Mouse (Mus musculus): ENCODE data around the gene Pald1.

The Pald1 gene

GRCm38 (mm10) chr10:61369755-61370154 is 13.6 kb downstream of the Pald1 start:
- no peak for DNase-seq (ENCODE audit: low spot score)

- no peak for DNase-seq (ENCODE audit: low spot score)
These were observed 17.4 kb downstream of the Pald1 start for GRCm38 (mm10) chr10:61365902-61366301.

DNA sequence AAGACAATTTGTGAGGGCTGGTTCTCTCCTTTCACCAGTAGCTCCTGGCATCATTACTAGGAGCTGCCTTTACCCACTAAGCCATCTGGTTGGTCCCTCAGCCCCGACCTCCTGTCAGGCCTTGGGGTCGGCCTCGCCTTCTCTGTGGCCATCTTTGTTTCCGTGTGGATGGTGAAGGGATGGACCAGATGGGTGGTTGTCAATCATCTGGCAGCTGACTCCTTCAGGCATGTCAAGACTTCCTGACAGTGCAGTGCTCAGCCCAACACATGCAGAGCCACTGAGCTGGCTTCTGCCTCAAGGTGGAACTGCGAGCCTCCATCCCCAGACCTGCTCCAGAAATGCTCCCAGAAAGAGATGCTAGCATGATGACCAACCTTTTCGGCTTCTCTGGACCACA is 18.9 kb downstream of the Pald1 start:
- no peak for DNase-seq (ENCODE audit: low spot score)

GRCm38 (mm10) chr10:61362992-61363391 is 20.3 kb downstream of the Pald1 start:
- DNase-seq (ENCODE audit: low spot score): no peak

GRCm38 (mm10) chr10:61362483-61362882 is 20.8 kb downstream of the Pald1 start:
- DNase-seq (ENCODE audit: low spot score): no peak

DNA sequence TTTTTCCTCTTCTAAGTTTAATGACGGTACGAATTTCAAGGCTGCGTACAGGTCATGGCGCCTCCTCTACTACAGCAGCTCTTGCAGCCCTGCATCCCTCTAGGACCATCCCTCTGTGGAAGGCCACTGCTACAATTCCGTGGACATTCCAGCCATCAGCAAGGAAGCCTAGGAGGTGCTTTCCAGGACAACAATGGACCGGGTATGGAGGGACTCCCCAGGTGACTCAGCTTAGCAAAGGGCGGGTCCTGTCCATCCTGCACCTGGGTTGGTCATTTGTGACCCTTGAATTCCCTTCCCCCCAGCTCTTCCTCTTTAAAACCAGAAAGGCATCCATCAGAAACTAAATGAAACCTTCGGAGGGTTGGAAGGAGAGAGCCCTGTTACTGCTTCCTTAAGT is 22.7 kb downstream of the Pald1 start:
- DNase-seq (ENCODE audit: low spot score): no peak

DNA sequence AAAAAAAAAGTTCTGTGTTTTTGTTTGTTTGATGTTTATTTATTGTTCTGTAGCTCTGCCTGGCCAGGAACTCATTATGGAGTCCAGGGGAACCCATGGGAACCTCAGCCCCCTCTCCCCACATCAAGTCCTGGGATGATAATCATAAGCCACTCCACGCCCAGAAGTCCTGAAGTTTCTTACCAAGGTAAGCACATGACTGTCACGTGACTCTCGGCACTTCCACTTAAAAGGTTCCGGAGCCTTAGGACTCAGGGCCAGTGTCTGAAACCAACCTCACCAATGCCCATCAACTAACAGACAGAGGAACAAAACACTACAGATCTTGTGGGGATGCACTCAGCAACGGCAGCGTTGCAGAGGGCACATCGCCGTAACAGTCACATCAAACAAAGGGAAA is 23.9 kb downstream of the Pald1 start:
- DNase-seq (ENCODE audit: low spot score): no peak

GRCm38 (mm10) chr10:61357658-61358057 is 25.7 kb downstream of the Pald1 start:
- DNase-seq (ENCODE audit: low spot score): no peak

GRCm38 (mm10) chr10:61356568-61356967 is 26.8 kb downstream of the Pald1 start:
- no peak for DNase-seq (ENCODE audit: low spot score)

DNA sequence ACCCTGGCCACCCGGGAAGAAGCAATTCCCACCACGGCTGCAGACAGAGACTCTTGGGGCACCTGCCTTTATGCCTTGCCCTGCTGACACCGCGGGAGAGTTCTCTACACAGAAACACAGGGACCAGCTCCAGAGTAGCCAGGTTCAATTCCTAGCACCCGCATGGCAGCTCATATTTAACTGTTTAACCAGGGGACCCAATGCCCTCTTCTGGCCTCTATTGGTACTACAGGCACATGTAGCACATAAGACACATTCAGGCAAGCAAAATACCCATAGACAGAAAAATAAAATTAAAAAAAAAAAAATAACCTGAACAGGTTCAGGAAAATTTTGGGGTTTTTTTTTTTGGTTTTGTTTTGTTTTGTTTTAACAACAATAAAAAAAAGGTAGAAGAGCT is 27.2 kb downstream of the Pald1 start:
- DNase-seq (ENCODE audit: low spot score): peak; percentile 22

DNA sequence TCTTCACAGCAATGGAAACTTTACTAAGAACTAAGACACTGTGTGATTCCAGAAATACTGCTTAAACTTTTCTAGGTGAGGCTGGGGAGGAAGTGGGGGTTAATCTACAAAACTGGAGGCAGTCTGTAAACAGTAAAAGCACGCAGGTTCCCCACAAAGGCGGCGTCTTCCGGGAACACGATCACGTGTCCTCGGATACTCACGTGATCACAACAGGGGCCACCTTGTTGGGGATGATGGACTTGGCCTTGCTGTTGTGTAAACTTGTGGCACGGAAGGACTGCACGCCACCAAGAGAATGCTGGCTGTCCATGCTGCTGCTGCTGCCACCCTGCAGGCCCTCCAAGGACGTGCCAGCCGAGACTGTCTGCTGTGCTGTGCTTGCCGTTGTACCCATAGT is 27.7 kb downstream of the Pald1 start:
- DNase-seq (ENCODE audit: low spot score): no peak

DNA sequence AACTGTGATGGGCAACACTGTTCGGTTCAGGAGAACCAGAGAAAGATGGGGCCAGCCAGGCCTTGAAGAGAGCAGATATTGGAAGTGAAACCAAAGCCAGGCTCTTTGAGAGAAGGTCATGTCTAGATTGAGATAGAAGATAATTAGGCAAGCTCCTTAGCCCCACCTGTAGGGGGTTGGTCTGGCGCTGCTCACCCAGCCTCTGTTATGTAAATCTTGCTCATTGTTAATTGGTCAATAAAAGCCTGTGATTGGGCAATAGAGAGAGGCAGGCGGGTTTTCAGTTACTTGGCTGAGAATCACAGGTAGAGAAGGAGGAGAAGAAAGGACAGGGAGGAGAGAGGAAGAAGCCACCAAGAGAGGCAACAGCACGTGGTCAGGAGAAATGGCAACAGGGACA is 32.1 kb downstream of the Pald1 start:
- no peak for DNase-seq (ENCODE audit: low spot score)

DNA sequence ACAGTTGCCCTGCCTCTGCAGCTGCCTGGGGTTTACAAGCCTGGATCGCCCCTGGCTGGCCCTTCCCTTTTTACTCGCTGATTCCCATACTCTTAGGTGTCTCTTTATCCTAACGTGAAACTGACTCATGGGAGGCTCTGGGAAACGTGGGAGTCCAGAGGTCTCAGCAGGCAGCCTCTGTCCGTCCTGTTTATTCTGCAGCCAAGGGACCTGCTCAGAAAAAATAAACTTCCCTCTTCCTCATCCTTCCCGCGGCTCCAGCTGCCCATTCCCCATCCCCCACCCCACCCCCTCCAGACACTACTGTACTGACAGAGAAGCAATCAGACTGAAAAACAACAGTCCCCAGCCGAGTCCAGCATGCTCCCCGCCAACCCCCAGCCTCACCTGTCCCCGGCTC is 37.0 kb downstream of the Pald1 start:
- DNase-seq (ENCODE audit: low spot score): no peak

DNA sequence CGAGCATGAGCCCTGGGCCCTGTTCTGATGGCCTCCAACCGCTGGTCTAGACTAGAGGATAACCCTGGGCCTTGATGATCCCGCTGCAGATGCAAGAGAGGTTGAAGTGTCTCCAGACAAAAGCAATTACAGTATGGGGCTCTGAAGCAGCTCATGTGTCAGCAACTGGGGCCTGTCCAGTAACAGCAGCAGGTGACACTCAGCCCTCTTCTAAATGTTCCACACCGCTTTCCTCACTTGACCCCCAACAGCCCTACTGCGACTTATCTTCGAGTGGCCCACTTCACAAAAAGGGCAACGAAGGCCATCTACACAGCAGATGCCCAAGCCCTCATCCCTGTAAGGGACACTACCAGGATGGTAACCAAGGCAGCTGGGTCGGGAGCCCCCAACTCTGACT is 38.2 kb downstream of the Pald1 start:
- no peak for DNase-seq (ENCODE audit: low spot score)

- peak; percentile 50 for DNase-seq (ENCODE audit: low spot score)
These were observed 39.4 kb downstream of the Pald1 start for GRCm38 (mm10) chr10:61343950-61344349.

DNA sequence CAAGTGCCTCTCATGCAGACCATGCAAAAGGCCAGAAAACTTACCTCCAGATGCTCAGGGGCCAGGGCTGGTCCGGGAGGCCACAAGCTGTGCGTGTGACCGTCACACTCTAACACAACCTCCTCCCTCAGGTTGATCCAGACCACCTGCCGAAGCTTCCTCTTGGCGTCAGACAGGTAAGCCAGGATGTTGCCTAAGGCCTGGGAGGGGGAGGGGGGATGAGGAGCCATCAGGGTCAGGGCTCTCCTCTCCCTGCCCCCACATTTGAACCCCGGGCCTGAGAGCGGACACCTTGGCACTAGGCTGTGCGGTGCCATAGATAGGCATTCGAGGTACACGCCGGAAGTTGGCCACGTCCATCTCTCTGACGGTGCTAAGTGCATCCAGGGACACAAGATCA is 40.6 kb downstream of the Pald1 start:
- no peak for DNase-seq (ENCODE audit: low spot score)

GRCm38 (mm10) chr10:61341557-61341956 is 41.8 kb downstream of the Pald1 start:
- peak; percentile 26 for DNase-seq (ENCODE audit: low spot score)

DNA sequence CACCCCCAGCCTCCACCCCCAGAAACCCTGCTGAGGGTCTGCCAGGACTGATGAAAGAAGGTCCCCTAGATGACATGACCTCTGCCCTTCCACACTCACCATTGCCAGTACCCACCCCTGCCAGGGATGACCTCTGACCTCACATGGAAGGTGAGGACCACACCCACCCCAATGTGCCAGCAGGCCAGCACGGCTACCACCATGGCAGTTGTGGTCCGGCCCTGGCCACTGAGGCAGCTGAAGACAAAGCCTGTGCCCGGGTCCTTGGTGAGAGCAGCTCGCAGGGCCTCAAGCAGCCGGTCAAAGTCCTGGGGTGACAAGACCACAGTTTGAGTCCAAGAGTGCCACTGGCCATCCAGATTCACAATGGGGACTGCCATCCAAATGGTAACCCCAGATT is 42.3 kb downstream of the Pald1 start:
- no peak for DNase-seq (ENCODE audit: low spot score)

DNA sequence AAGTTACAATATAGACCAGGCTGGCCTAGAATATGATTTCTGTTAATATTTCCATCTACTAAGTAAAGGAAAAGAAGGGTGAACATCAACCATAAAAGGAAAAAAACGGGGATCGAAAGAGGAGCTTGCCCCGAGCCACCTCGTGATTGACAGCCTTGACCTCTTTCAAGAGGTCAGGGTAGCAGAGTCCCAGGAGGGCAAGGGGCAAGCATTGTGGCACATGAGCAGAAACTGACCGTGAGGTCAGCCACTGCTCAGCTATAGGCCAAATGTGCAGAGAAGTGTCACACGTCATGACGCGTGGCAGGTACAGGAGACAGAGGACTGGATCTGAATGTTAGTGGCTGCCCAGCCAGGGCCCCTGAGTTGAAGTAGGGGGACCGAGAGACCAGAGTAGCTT is 43.1 kb downstream of the Pald1 start:
- DNase-seq (ENCODE audit: low spot score): no peak

DNA sequence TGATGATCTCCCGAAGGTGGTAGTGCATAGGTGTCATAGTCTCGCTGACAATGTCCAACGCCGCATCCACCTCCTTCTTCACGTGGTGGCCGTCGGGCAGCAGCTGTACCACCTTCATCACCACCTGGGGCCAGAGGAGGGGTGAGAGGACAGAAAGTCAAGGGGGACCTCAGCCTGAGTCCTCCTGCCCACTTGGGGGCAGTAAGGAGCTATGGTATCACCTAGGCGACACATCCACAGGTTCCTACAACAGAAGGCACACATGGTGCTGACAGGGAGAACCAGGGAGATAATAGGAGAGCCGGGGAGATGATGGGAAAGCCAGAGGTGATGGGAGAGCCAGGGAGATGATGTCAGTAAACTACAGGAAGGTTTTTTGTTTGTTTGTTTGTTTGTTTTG is 44.1 kb downstream of the Pald1 start:
- DNase-seq (ENCODE audit: low spot score): no peak

GRCm38 (mm10) chr10:61337665-61338064 is 45.7 kb downstream of the Pald1 start:
- DNase-seq (ENCODE audit: low spot score): no peak

DNA sequence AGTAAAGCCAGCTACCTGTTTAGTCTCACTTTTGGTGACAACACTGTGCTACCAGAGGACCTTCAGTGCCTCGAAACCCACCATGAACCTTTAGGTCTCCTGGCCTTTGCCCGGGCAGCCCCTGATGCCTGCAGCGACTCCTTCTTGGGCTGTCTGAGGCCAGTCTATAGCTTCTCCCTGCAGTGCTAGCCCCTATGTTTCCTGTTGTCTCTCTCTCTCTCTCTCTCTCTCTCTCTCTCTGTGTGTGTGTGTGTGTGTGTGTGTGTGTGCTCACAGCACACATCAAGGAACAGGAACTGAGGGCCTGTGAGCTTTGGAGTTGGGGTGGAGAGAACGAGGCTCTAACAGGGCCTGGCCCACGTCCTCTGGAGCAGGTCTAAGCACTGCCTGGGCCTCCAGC is 46.7 kb downstream of the Pald1 start:
- no peak for DNase-seq (ENCODE audit: low spot score)

- DNase-seq (ENCODE audit: low spot score): peak; percentile 71
These were observed 47.2 kb downstream of the Pald1 start for GRCm38 (mm10) chr10:61336137-61336536.

DNA sequence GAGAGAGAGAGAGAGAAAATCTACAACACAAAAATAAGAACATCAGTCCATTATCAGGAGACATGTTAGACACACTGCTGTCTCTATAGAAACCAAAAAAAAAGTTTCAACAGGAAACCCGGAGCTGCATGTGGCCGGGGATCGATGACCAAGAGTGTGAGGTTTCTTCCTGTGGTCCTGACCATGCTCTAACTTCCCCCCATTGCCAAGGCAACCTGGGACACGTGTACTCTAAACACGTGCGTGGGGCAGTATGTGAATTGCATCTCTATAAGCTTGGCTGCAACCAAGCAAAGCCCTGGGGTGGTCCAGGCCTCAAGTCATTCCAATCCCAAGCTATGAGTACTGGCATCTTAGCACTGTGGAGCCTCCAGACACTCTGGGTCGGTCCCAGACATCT is 48.8 kb downstream of the Pald1 start:
- no peak for DNase-seq (ENCODE audit: low spot score)

DNA sequence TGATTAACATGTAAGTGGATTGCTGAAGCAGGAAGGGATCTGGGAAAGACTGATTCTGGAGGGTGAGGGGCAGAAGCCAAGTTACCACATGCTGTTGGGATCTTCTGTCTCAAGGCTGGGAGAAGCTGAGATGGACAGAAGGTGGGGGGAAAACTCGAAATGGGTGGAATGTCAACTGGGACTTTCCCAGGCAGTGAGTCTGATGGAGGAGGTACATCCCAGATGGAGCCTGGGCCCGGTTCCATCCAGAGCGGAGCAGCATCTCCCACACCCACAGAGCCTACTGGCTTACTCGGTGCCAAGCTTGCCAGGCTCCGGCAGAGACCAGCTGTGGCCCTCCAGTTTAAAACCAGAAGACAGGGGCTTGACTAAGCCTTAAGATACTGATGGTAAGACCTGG is 52.3 kb downstream of the Pald1 start:
- DNase-seq (ENCODE audit: low spot score): no peak
